Mouse (Mus musculus) small intestine, adult 2 months (tissue): ENCODE measurements around the gene Pkd2l1.

Experiments used
- CTCF ChIP-seq: fragments of 200-500 bp; IDR thresholded peaks from 2 replicates; pipeline ENCODE4 v1.5.1; 2012; ENCODE audit warnings: low read depth, mild to moderate bottlenecking, control low read depth, inconsistent platforms, low read length, moderate library complexity, mixed read lengths; ENCODE audit not compliant: insufficient replicate concordance, insufficient read length; ENCODE audit errors: extremely low read depth
- POLR2A ChIP-seq: fragments of 200-500 bp; IDR thresholded peaks from 2 replicates; pipeline ENCODE4 v1.6.1; 2012; ENCODE audit warnings: low read depth, mild to moderate bottlenecking, control low read depth, inconsistent platforms, low read length, moderate library complexity

DNA sequence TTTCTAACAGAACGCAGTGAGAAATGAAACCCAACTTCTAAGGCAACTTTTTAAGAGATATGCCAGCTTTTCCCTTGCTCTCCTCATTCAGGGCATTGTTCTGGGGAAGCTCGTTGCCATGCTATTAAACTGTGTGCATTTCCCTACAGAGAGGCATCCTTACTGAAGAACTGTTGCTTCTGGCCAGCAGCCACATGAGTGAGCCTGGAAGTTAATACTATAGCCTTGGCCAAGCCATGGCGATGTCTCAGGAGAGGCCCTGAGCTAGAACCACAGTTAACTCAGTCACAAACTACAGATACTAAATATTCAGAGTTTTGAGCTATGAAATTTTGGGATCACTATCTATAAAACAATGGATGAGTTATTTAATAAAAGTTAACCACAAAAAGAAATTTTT, 89.2 kb downstream of the Pkd2l1 start:
- TF ChIP-seq POLR2A (no peak), CTCF (no peak)
